Mouse (Mus musculus) liver (tissue): ENCODE measurements around the gene Egfl7.
A peak's percentile ranks its signal among the peaks of the same experiment; 100 is the strongest.

Experiments
- DNase-seq: peaks from one replicate; pipeline ENCODE4 v3.0.0-alpha.2; 2020; ENCODE audit warnings: mixed read lengths

Egfl7 gene

GRCm38 (mm10) chr2:26570034-26570433 is 9.8 kb upstream of the Egfl7 start:
- peak; percentile 52 for DNase-seq

- no peak for DNase-seq
Observed at GRCm38 (mm10) chr2:26571400-26571799, 8.4 kb upstream of the Egfl7 start.

- DNase-seq, result peak; percentile 75
Observed at GRCm38 (mm10) chr2:26571826-26572225, 8.0 kb upstream of the Egfl7 start.

- peak; percentile 29 for DNase-seq
Observed at GRCm38 (mm10) chr2:26573396-26573795, 6.4 kb upstream of the Egfl7 start.

GRCm38 (mm10) chr2:26573807-26574206 is 6.0 kb upstream of the Egfl7 start:
- DNase-seq, result no peak

- DNase-seq, result peak; percentile 3
Observed at GRCm38 (mm10) chr2:26574862-26575261, 5.0 kb upstream of the Egfl7 start.

- peak; percentile 30 for DNase-seq
Observed at GRCm38 (mm10) chr2:26575378-26575777, 4.4 kb upstream of the Egfl7 start.

GRCm38 (mm10) chr2:26575865-26576264 is 3.9 kb upstream of the Egfl7 start:
- DNase-seq, result peak; percentile 81

- peak; percentile 39 for DNase-seq
Observed at GRCm38 (mm10) chr2:26576462-26576861, 3.4 kb upstream of the Egfl7 start.

GRCm38 (mm10) chr2:26578369-26578768 is 1.4 kb upstream of the Egfl7 start:
- DNase-seq, result no peak

- DNase-seq, result no peak
Observed at GRCm38 (mm10) chr2:26580751-26581150, 937 bp downstream of the Egfl7 start.

GRCm38 (mm10) chr2:26582203-26582602 is 2.4 kb downstream of the Egfl7 start:
- DNase-seq, result no peak

- DNase-seq, result no peak
Observed at GRCm38 (mm10) chr2:26582741-26583140, 2.9 kb downstream of the Egfl7 start.

GRCm38 (mm10) chr2:26583640-26584039 is 3.8 kb downstream of the Egfl7 start:
- DNase-seq, result peak; percentile 41

- no peak for DNase-seq
Observed at GRCm38 (mm10) chr2:26585713-26586112, 5.9 kb downstream of the Egfl7 start.

- DNase-seq, result peak; percentile 78
Observed at GRCm38 (mm10) chr2:26586294-26587043, 6.7 kb downstream of the Egfl7 start, which contains the start of gene Gm20532. Gm20532 (plus strand) TSS chr2:26586639.

- DNase-seq, result no peak
Observed at GRCm38 (mm10) chr2:26587044-26587405, 7.2 kb downstream of the Egfl7 start.

- DNase-seq, result no peak
Observed at GRCm38 (mm10) chr2:26588573-26588972, 8.8 kb downstream of the Egfl7 start.

GRCm38 (mm10) chr2:26589284-26589683 is 9.5 kb downstream of the Egfl7 start:
- DNase-seq, result no peak

GRCm38 (mm10) chr2:26590282-26590681 is 10.5 kb downstream of the Egfl7 start:
- DNase-seq, result no peak

GRCm38 (mm10) chr2:26590962-26591361 is 11.1 kb downstream of the Egfl7 start:
- no peak for DNase-seq

- DNase-seq, result no peak
Observed at GRCm38 (mm10) chr2:26591416-26591815, 11.6 kb downstream of the Egfl7 start.

- DNase-seq, result no peak
Observed at GRCm38 (mm10) chr2:26593211-26594021, 13.6 kb downstream of the Egfl7 start.

- DNase-seq, result peak; percentile 61
Observed at GRCm38 (mm10) chr2:26594022-26594346, 14.2 kb downstream of the Egfl7 start.
